Mouse (Mus musculus) urinary bladder, postnatal 25 days (tissue): ENCODE data around the gene Trpc6.
A peak's percentile ranks its signal among the peaks of the same experiment; 100 is the strongest.

Experiments
- DNase-seq: peaks from one replicate; pipeline ENCODE4 v3.0.0; 2022; ENCODE audit warnings: low spot score

Gene Trpc6

DNA sequence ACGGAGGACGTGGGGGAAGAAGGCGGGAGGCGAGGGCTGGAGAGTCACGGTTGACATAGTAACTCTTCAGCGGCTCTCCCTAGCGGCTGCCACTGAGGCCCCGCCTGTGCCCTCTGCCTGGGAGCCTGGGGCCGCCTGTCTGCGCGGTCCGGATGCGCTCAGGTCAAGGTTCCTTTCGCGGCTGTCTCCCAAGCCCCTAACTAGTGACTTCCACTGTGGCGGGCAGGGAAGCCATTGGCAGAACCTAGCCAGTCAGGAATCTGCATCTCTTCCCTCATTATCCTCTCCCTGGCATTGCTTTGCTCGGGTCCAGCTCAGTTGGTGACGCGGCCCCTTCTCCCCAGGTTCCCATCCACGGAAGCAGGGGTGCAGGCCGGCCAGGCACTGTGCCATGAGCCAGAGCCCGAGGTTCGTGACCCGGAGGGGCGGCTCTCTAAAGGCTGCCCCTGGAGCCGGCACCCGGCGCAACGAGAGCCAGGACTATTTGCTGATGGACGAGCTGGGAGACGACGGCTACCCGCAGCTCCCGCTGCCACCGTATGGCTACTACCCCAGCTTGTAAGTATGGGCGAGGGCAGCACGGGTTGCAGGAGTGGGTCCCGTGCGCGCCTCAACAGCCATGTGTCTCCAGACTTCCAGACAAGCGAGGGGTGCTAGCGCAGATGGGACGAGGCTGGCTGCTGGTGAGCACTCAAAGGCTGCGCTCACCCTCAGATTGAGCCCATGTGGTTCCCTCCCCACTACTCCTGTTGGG lies at the start of gene Trpc6:
Trpc6 (plus strand) TSS at position 102 of the 754 bp plus-strand sequence.
- peak; percentile 2 for DNase-seq

DNA sequence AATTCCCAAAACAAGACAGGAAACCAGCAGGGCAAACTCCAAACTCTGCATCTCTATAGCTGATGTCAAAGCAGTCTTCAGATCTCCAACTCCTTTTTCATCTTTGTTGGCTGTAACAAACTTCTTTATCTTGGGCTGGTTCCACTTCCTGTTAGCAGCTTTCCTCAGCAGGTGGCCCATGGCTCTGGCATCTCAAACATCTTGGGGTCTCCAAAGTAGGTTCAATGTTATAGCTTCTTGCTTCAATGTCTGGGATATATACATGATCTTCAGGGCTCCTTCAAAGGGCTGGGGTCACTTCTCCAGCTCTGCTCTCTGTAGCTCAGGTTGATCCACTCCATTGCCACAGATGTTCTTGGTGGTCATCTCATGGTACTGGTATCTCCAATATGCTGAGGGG lies 23.0 kb upstream of the Trpc6 start:
- DNase-seq: no peak

DNA sequence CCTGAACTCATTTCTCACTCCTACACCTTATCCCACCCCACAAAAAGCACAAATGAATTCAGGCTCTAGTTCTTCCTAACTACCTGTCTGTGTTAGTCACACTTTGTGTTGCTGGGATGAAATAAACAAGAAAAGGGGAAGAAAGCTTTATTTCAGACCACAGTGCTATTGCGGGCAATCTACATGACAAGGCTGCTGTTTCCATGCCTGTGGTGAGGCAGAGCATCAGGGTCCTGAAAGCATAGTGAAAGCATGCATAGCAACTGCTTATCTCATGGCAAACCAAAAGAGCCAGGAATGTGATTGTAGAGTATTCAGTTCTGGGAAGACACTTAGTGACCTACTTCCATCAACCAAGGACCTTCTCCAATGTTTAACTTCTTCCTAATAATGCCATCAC lies 10.3 kb upstream of the Trpc6 start:
- no peak for DNase-seq

DNA sequence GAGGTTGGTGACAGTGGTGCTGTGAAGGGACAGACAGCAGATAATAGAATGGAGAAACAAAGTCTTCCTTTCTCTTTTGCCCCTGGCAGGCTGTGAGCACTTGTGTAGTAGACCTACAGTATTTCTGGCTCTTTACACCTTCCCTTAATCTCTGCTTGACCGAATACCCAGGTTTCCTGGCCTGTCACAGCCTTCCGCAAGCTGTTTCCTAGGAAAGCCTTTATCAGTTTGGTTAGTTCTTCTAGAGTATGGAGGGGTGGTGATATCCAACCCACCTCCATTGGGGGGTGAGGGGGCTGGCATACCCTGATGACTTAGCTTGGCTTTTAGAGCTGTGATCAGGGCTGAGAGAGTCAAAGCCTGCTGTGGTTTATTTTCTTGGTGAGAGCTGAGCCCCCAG lies 1.3 kb downstream of the Trpc6 start:
- no peak for DNase-seq

DNA sequence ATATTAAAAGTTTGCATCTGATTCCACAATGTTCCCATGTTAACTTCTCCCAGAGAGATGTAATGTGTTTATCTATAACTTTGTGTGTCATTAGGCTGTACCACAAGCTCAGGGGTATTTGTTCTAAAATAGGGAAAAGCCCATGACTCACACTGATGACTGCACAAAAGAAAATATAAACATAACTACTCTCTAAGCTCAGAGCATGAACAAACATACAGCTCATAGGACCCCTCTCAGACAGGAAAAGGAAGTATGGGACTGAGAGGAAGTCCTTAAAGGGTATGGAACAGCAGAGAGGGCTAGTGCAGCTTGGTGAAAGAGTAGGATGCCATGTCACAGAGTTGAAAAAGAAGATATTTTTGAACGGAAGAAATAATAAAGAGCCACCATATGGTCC lies 14.6 kb downstream of the Trpc6 start:
- no peak for DNase-seq

DNA sequence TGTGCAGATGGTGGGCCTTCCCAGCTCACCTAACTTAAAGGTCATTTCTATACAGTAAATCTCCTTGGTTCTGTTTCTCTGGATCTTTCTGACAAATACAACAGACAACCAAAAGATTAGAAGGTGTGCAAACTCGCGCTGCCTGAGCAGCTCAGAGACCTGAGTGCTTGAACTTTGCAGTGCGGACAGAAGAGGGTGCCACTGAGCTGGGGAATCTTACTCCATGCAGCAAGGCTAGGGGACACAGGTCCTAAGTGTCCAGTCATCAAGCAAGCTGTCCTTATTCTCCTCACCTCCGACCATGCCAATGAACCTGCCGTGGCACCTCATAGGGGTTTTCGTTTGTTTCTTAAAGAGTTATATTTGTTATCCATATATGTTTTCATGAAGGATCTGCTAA lies 48.7 kb downstream of the Trpc6 start:
- DNase-seq: no peak

DNA sequence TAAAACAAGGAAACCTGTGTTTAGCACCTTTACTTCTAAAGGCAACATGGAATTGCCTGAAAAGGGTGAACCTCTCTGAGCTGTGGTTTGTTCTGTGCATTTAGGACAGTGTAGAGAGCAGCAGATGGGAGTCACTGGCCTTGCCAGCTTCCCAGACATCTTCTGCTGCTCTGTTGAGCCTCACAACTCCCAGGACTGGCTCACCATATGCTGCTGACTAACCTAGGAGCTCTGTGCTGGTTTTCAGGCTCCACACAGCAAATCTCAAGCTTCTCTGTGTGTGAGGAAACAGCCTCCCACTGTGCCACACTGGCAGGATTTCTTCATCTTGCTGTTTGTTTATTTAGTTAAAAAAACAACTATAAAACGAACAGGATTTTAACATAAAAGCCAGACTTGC lies 53.1 kb downstream of the Trpc6 start:
- no peak for DNase-seq

DNA sequence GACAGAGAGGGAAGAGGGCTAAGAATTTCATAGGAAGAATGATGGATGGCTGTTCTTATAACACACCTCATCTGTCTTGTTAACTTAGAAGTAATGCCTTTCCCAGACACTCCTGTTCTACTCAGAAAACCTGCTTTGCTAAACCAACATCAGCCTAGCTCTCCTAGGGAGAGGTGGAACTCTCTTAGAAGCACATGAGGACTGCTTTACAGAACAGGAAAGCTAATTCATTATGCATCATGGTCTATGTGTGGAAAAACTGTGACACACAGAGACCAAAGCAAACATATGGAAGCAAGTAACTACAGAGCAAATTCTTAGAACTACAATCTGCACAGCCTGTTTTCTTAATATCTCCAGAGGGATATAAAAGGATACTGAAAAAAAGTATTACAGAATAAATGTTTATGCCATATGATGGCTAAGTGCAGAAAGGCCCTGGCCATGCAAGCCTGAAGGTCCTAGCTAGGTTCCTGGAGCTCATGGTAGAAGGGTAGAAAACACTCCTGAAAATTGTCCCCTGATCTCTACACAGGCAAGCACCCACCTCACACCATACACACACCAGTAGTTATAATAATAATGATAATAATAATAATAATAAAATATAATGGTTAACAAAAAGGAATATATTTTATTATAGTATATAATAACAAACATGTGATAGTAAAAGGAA lies 63.0 kb downstream of the Trpc6 start:
- DNase-seq: no peak

DNA sequence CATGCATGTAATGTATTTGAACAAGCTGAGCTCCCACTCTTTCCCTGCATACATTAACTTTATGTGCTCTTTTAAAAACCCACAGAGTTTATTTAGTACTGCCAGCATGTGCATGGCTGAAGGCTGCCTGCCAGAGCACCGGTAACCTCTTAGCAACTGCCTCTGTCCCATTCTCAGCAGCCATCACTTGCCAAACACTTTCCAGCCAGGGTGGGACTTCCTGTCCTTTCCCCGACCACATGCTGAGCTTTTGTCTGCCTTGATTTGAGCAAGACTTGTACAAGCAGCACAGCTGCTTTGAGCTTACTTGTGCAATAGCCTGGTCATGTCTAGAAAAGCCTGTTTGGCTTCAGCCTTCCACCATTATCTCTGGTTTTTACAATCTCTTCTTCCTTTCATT lies 90.4 kb downstream of the Trpc6 start:
- no peak for DNase-seq

DNA sequence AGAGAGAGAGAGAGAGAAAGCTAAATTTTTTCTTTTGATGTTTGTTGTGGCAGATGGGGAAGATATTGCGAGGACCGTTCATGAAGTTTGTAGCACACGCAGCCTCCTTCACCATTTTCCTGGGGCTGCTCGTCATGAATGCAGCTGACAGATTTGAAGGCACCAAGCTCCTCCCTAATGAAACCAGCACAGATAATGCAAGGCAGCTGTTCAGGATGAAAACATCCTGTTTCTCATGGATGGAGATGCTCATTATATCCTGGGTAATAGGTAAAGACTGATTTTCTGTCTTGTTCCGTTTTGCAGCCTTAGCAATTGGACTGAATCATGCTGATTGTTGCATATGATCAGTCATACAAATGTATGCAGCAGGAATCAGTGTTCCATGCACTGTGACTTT lies 99.5 kb downstream of the Trpc6 start:
- no peak for DNase-seq

DNA sequence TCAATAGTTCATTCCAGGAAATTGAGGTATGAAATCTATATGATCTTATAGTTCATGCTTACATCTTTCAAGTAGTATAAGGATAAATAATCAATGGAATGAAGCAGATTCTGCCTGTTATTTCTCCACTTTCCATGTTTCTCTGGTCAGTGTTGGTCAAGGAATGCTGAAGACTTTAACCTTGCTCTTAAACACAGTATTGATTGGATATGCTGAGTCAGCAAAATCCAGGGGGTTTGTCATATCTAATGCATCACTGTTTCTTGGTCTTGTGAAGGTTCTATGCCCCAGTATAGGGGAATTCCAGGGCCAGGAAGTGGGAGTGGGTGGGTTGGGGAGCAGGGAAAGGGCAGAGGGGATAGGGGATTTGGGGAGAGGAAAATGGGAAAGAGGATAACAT lies 111.4 kb downstream of the Trpc6 start:
- DNase-seq: no peak

DNA sequence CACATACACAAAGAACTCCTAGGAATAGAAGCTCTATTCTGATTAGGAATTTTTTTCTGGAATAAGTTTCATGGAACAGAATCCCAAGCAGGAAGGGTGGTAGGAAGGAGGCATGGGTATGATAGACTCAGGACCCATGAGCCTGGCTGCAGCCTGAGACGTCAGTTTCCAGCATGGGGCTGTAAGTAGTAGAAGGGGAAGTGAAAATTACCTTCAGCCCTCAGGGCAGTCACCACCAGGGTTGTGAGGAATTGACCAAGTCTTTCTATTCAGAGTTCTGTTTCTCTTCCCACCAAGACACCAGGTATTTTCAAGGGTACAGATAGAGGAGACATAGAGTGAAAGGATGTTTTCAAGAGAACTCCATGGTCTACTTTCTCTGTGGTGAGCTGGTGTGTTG lies 129.0 kb downstream of the Trpc6 start:
- DNase-seq: no peak

DNA sequence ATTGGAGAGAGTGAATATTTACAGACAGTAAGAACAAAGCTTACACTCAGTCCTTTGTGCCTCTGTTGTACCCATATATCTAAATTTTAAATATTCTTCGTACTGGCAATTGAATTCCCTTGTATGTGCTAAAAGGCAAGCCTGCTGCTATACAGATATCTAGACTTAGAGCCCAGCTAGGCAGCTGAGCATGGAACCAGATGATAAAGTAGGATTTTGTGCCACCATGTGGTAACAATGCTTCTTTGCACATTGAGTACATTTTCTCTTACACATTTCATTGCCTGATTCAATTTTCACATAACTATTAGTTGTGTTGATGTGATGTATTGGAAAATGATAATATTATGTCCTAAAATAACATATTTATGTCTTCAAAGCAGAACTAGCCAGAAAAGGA lies 132.7 kb downstream of the Trpc6 start:
- DNase-seq: no peak

DNA sequence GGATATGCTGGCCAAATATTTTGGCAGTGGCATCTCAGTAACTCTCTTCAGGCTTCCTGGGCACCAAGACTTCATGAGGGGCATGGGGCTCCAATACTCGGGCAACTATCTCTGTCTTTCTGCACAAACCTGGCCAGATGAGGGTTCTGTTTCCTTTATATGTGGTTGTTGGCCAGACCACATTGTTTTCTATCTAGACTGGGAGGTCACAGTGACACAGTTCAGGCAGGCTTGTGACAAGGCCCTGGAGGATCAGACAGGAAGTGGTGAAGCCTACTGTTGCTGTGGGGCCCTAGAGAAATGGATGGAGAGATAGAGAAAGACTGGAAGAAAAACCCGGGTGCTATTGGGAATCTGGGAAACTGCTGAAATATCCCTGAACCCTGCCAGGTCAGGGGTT lies 149.2 kb downstream of the Trpc6 start:
- no peak for DNase-seq

DNA sequence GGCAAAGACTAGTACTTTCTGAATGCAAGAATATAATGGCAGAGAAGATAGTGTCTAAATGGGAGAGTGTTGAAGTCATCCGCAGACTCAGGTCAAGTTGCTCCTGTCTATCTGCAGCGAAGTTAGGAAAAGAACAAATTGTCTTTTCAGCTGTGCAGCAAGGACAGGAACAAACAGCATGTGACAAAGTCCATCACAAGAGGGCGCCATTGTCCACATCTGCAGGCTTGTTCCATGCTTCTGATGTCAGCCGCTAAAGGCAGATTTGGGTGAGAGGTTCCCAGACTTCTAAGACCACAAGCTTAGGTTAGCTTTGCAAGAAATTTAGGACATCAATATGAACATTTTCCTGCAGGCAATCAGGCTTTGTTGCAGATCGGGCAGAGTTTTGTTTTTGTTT lies 156.7 kb downstream of the Trpc6 start:
- DNase-seq: peak; percentile 74

DNA sequence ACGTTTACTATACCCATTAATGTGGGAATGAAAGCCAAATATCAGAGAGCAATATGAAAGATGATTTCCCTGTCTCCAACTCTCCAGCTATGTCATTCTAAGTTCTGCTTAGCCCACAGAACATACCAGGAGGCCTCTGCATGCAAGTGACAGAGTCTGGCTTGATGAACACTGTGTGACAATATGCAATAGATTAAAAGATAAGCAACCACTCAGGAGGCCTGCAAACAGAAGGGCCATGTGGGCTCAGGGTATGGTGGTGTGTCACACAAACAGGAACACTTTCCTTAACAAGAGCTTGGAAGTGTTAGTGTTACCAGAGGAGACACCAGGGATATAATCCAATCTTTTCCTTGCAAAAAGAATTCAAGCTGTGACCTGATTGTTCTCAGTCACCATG lies 159.6 kb downstream of the Trpc6 start:
- no peak for DNase-seq

DNA sequence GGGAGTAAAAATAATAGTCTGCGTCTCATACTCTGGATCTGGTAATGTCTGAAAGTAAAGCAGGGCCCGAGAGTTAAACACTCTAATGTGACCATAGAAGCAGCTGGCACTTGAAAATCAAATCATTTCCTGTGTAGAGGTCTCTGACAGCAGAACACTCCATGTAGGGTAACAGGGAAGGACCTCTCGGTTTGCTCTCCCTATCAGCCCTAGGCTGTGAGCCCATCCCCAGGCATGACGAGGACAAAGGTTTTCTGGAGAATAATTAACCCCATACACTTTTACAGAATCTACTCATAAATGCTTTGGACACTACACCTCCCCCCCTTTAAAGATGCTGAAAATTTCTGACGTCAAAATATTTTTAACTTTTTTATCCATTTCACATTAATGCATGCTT lies 160.0 kb downstream of the Trpc6 start:
- no peak for DNase-seq

DNA sequence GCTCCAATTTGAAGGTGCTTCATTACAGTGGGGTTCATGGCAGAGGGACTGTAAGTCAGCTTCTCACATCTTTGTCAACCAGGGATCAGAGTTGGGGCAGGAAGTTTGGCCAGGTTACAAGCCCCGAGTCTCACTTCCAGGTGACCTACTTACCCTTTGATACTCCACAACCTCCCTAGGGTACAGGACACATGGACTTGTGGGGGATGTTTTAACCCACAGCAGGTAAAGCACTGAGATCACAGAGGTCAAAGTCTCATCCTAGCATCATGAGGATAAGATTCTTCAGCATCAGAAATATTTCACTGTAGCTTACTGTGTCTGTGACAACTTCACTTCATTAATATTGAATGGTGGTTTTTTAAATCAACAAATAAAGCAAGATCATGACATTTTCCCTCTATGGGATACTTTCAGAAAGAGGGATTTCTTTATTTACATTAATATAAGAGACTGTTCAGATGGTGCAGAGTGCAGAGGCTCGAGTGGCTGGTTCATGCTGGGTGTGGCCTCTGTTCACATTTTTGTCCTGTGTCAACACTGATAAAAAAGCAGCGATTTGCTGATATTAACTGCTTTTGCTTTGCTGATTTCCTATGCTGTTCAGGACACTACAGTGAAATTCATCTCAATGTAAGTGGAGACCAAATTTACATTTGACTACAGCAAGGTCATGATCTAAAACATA lies 166.3 kb downstream of the Trpc6 start:
- no peak for DNase-seq

DNA sequence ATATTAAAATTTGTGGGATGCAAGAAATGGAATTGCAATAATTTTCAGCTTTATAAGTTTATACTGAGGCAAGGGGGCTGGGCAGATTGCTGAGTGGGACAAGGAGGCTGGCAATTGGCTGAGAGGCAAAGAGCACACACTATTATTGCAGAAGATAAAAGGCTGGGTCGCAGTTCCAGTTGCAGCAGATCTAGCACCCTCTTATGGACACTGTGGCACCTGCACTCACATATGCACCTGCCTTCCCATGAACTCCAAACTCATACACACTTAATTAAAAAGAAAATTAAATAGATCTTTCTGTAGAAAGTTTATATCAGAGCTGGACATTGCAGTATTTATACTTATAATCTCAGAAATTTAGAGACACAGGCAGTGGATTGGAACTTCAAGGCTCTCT lies 175.1 kb downstream of the Trpc6 start:
- no peak for DNase-seq

DNA sequence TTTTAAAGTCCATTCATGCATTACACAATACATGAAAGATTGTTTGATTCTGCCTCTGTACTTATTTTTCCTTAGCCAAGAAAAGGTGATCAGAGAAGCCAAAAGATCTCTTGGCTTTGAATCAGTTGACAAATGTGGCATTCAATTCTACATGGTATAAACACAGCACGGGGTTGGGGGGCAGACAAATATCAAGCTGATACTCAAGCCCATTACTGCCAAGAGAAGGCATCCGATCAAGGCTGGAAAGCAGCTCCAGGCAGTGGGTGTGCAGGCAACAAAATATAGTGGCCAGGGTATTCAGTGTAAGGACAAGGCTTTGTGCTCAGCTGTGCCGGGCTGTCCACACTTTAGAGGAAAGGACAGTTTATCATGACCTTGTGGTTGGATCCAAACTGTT lies 185.1 kb downstream of the Trpc6 start:
- DNase-seq: no peak
